Mouse (Mus musculus) spleen, adult 2 months (tissue): ENCODE data around the gene Ermp1. TPM values are rescaled to one million over a fixed set of nuclear protein-coding genes. Genes with fewer than 3 reads are reported as not detected.
A peak's percentile ranks its signal among the peaks of the same experiment; 100 is the strongest.

Experiments used
- DNase-seq, 2 experiments: peaks; one replicate each; pipeline versions ENCODE4 v3.0.0 to v3.0.0-alpha.2; 2012 to 2021; ENCODE audit warnings: low spot score in 2 of 2, low read depth in 1 of 2
- H3K27ac ChIP-seq: fragments of 200-500 bp; 2 replicates; pipeline ENCODE4 v1.5.1; 2012; ENCODE audit warnings: low read length, inconsistent platforms; ENCODE audit not compliant: insufficient read depth
- H3K27me3 ChIP-seq: fragments of 200-500 bp; 2 replicates; pipeline ENCODE4 v1.6.1; 2012; ENCODE audit warnings: mild to moderate bottlenecking, moderate library complexity, low read length, inconsistent platforms; ENCODE audit not compliant: control insufficient read depth, insufficient read depth
- H3K36me3 ChIP-seq: fragments of 200-500 bp; 2 replicates; pipeline ENCODE4 v1.6.1; 2012; ENCODE audit warnings: mild to moderate bottlenecking, low read length, inconsistent platforms; ENCODE audit not compliant: control insufficient read depth, insufficient read depth
- H3K4me1 ChIP-seq: fragments of 200-500 bp; 2 replicates; pipeline ENCODE4 v1.6.1; 2011; ENCODE audit warnings: inconsistent platforms; ENCODE audit not compliant: control insufficient read depth, insufficient read depth, insufficient read length
- H3K4me3 ChIP-seq: fragments of 200-500 bp; 2 replicates; pipeline ENCODE4 v1.5.1; 2011; ENCODE audit warnings: mild to moderate bottlenecking, inconsistent platforms; ENCODE audit not compliant: insufficient read depth, insufficient read length; ENCODE audit errors: extremely low read depth
- CTCF ChIP-seq: fragments of 200-500 bp; IDR thresholded peaks from 2 replicates; pipeline ENCODE4 v1.5.1; 2011; ENCODE audit warnings: mild to moderate bottlenecking, inconsistent platforms; ENCODE audit not compliant: insufficient read depth, insufficient read length, insufficient replicate concordance; ENCODE audit errors: extremely low read depth
- POLR2A ChIP-seq: fragments of 200-500 bp; IDR thresholded peaks from 2 replicates; pipeline ENCODE4 v1.6.1; 2011; ENCODE audit warnings: low read depth, low read length, inconsistent platforms
- WGBS: fragments of 180-500 bp; shearing (Covaris S2); methylation state at CpG from one replicate; pipeline ENCODE4 v1.1.7; 2018; 5-methylcytosine and 5-hydroxymethylcytosine counted together
- polyA plus RNA-seq: library from polyadenylated mRNA; depleted of rRNA; stranded (reverse); fragments of >200 nt; gene quantifications from 2 replicates; pipeline ENCODE4 v1.2.3, GENCODE M21; 2012

Ermp1 gene
- polyA plus RNA-seq, 1 experiment: 11.4 TPM

- WGBS: 68% methylated on average over 5 of the region's 5 CpGs
Measured at GRCm38 (mm10) chr19:29641510-29641909, 6.7 kb downstream of the Ermp1 start.

DNA sequence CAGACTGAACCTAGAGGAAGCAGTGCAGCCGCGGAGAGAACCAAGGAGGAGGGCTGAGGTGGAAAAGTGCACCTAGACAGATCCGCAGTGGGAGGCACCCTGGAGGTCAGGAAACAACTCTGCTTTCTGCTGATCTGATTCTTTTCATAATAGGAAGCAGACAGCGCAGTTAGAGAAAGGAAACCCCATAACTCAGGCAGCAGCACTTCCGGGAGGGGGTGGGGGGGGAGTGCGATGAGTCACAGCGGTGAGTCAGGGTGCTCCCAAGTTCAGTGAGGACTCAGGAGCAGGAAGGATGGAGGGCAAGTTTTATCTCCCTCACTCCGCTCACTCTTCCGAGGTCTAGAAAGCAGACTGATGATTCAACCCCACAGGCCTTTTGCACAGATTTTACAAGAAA is 7.2 kb downstream of the Ermp1 start:
- DNase-seq: peak; percentile 8 to 31
- Histone ChIP-seq H3K27ac (peak overlapping the region; percentile 79), H3K27me3 (no peaks in the 10 kb centered on the region), H3K4me3 (peak overlapping the region; percentile 61), H3K36me3 (peaks cover 10% of the 10 kb centered on the region), H3K4me1 (peaks cover 8% of the 10 kb centered on the region; the same call in 1 of the 2 replicates)
- TF ChIP-seq CTCF: no peak
- TF ChIP-seq POLR2A: no peak
- 6% methylated on average over 9 of the region's 9 CpGs for WGBS

More at GRCm38 (mm10) chr19:29641510-29641909, 6.7 kb downstream of the Ermp1 start:
- Histone ChIP-seq H3K27me3 (no peaks in the 10 kb centered on the region), H3K27ac (peak overlapping the region; percentile 55), H3K4me1 (peaks cover 8% of the 10 kb centered on the region; the same call in 1 of the 2 replicates), H3K4me3 (peak overlapping the region; percentile 61), H3K36me3 (peaks cover 9% of the 10 kb centered on the region)
- DNase-seq: no peak
- no peak for TF ChIP-seq CTCF
- TF ChIP-seq POLR2A: no peak

DNA sequence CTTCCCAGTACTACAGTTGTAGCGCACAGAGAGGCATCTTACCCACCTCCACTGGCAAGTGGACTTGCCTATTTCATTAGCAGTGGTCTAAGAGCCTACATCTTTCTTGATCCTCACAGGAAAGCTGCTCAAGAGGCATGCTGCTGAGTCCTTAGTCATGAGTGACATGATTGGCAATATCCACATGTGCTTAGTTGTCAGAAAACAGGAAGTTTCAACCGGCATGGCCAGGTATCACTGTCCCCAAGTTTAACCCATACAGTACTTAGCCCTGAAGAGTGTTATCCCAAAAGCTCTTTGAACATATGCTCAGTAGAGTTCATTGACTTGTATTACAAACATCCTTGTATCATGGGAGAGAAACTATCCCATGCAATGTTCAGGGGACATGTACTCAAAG is 36.1 kb downstream of the Ermp1 start:
- peaks cover 18% of the 10 kb centered on the region for H3K36me3 ChIP-seq
- TF ChIP-seq POLR2A: no peak
- no peak for TF ChIP-seq CTCF
- no peak overlapping the region for H3K27ac ChIP-seq
- no peak overlapping the region for H3K4me3 ChIP-seq
- WGBS: 57% methylated on average over 2 of the region's 2 CpGs
- H3K27me3 ChIP-seq: no peaks in the 10 kb centered on the region
- no peaks in the 10 kb centered on the region for H3K4me1 ChIP-seq
- DNase-seq: no peak

DNA sequence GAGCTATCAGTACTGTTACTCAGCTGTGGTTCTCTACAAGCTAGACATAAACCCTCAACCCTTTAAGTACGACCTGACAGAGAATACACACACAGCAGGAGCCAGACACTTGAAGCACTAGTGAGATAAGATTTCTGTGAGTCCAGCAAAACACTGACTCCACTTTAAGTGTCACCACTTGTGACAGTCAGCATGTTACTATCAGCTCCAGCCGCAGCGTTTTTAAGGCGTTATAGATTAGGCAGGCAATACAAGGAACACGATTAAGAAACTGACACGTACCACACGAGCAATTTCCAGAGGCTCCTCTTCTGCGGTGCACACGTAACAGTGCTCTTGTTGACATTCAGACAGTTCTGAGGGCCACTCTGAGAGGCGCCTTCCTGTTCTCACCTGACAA is 37.3 kb downstream of the Ermp1 start:
- no peak for DNase-seq
- TF ChIP-seq CTCF (no peak), POLR2A (no peak)
- peaks cover 17% of the 10 kb centered on the region for H3K36me3 ChIP-seq
- H3K27me3 ChIP-seq: no peaks in the 10 kb centered on the region
- no peak overlapping the region for H3K27ac ChIP-seq
- WGBS: 80% methylated on average over 10 of the region's 10 CpGs
- no peaks in the 10 kb centered on the region for H3K4me1 ChIP-seq
- no peak overlapping the region for H3K4me3 ChIP-seq

GRCm38 (mm10) chr19:29608212-29608611 is 40.0 kb downstream of the Ermp1 start:
- Histone ChIP-seq H3K27me3 (no peaks in the 10 kb centered on the region), H3K4me3 (no peak overlapping the region), H3K27ac (no peak overlapping the region), H3K4me1 (no peaks in the 10 kb centered on the region), H3K36me3 (peaks cover 20% of the 10 kb centered on the region)
- no peak for TF ChIP-seq POLR2A
- TF ChIP-seq CTCF: no peak
- WGBS: 51% methylated on average over 4 of the region's 4 CpGs
- DNase-seq: no peak

DNA sequence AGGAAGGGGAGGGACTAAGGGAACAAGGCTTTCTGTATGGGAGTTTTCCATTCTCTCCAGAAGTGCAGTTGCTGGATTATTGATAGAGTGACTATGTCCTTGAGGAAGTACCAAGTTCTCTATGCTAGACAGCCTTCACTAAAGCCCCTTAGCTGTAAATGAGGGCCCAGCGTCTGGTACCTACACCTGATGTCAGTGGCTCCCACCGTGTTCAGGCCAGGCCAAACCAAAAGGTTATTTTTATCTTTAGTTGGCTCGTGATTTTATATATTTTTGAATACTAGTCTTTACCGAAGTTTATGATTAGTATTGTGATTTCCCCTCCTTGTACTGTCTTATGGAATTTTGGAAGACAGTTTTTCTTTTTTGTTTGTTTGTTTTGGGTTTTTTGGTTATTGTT is 40.7 kb downstream of the Ermp1 start:
- no peak overlapping the region for H3K4me3 ChIP-seq

GRCm38 (mm10) chr19:29604653-29605052 is 43.6 kb downstream of the Ermp1 start:
- Histone ChIP-seq H3K4me3 (no peak overlapping the region), H3K27ac (no peak overlapping the region), H3K4me1 (no peaks in the 10 kb centered on the region), H3K27me3 (no peaks in the 10 kb centered on the region), H3K36me3 (peaks cover 25% of the 10 kb centered on the region)
- TF ChIP-seq POLR2A: no peak
- TF ChIP-seq CTCF: no peak
- WGBS: 97% methylated on average over 3 of the region's 3 CpGs
- DNase-seq: no peak

More for the DNA sequence above, 40.7 kb downstream of the Ermp1 start:
- Histone ChIP-seq H3K27me3 (no peaks in the 10 kb centered on the region), H3K36me3 (peaks cover 20% of the 10 kb centered on the region), H3K4me1 (no peaks in the 10 kb centered on the region), H3K27ac (no peak overlapping the region)
- DNase-seq: no peak
- TF ChIP-seq POLR2A (no peak), CTCF (no peak)
- 67% methylated on average over 4 of the region's 4 CpGs for WGBS
